Mouse (Mus musculus) myocyte (in vitro differentiated cells): ENCODE measurements around the gene Zfp575.

ENCODE experiments used
- CEBPB ChIP-seq: IDR thresholded peaks from 2 replicates; pipeline ENCODE4 v1.6.1; 2011; ENCODE audit warnings: mild to moderate bottlenecking, moderate library complexity; ENCODE audit not compliant: poor library complexity, insufficient read depth, severe bottlenecking
- E2F4 ChIP-seq: IDR thresholded peaks from one replicate; pipeline ENCODE4 v1.6.1; 2011; ENCODE audit warnings: mild to moderate bottlenecking, control low read depth, moderate library complexity; ENCODE audit not compliant: insufficient read depth
- MAX ChIP-seq: IDR thresholded peaks from one replicate; pipeline ENCODE4 v1.6.1; 2011; ENCODE audit warnings: low read depth, mild to moderate bottlenecking, control low read depth
- MYOD1 ChIP-seq, 3 experiments: IDR thresholded peaks; one replicate each; pipeline ENCODE4 v1.6.1; 2011; ENCODE audit warnings: control low read depth in 2 of 3, low read depth in 2 of 3, mild to moderate bottlenecking in 2 of 3, moderate library complexity in 1 of 3; ENCODE audit not compliant: insufficient read length in 2 of 3, control insufficient read depth in 1 of 3
- MYOG ChIP-seq, 3 experiments: IDR thresholded peaks; one replicate each; pipeline ENCODE4 v1.6.1; 2011; ENCODE audit warnings: control low read depth in 2 of 3, low read depth in 2 of 3, mild to moderate bottlenecking in 2 of 3; ENCODE audit not compliant: insufficient read length in 2 of 3, control insufficient read depth in 1 of 3, insufficient read depth in 1 of 3
- POLR2A ChIP-seq: IDR thresholded peaks from one replicate; pipeline ENCODE4 v1.6.1; 2011; ENCODE audit warnings: low read depth, mild to moderate bottlenecking, control low read depth, moderate library complexity; ENCODE audit not compliant: insufficient read length
- POLR2AphosphoS2 ChIP-seq: IDR thresholded peaks from one replicate; pipeline ENCODE4 v1.6.1; 2011; ENCODE audit warnings: low read depth, control low read depth; ENCODE audit not compliant: insufficient read length
- REST ChIP-seq: IDR thresholded peaks from one replicate; pipeline ENCODE4 v1.6.1; 2011; ENCODE audit warnings: mild to moderate bottlenecking, control low read depth, moderate library complexity; ENCODE audit not compliant: insufficient read depth, insufficient read length
- SRF ChIP-seq: IDR thresholded peaks from one replicate; pipeline ENCODE4 v1.6.1; 2011; ENCODE audit warnings: low read depth; ENCODE audit not compliant: control insufficient read depth, insufficient read length
- TCF12 ChIP-seq: IDR thresholded peaks from one replicate; pipeline ENCODE4 v1.6.1; 2011; ENCODE audit warnings: mild to moderate bottlenecking, control low read depth; ENCODE audit not compliant: poor library complexity, insufficient read depth, severe bottlenecking
- USF1 ChIP-seq: IDR thresholded peaks from one replicate; pipeline ENCODE4 v1.6.1; 2011; ENCODE audit warnings: low read depth, mild to moderate bottlenecking, control low read depth, moderate library complexity

DNA sequence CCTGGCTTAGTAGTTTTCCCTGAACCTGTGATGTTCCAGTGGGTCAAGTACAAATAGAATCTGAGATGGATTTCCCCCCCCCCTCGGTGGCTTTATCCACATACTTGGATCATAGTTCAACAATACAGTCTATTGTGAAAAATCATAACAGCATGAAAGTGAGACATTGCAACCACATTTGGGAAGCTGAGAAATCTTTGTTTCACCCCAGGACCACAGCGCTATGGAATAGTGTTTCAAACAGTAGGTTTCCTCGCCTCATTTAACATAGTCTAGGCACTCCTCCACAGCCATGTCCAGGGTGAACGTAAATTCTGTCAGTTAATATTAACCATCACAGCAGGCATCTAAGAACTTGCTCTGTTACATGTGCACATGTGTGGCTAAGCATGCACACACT, 50.4 kb downstream of the Zfp575 start:
- TF ChIP-seq POLR2A (no peak), TCF12 (no peak), POLR2AphosphoS2 (no peak), E2F4 (no peak), MYOG (IDR thresholded peaks at IDR 0.05; ENCODE audit: control insufficient read depth in 1 of 3, insufficient read depth in 1 of 3, insufficient read length in 2 of 3, low read depth in 2 of 3) (no peak), USF1 (no peak), MAX (no peak), SRF (no peak), REST (no peak), MYOD1 (IDR thresholded peaks at IDR 0.05; ENCODE audit: control insufficient read depth in 1 of 3, insufficient read length in 2 of 3, low read depth in 2 of 3) (no peak), CEBPB (no peak)
